Mouse (Mus musculus) inflammation-experienced regulatory T-cells (primary cell): ENCODE measurements around the gene Camsap3. TPM values are rescaled to one million over a fixed set of nuclear protein-coding genes. Genes with fewer than 3 reads are reported as not detected.

Source experiments
- polyA plus RNA-seq, 2 experiments: library from polyadenylated mRNA; unstranded; fragments of 100-300 nt; shearing (Covaris generic); gene quantifications; one replicate each; pipeline ENCODE4 v1.2.1; 2017

The Camsap3 gene
- 1 to 10 TPM in 1 of 2 experiments, under 1 TPM in 1; 0.98 to 5.4 TPM for polyA plus RNA-seq

DNA sequence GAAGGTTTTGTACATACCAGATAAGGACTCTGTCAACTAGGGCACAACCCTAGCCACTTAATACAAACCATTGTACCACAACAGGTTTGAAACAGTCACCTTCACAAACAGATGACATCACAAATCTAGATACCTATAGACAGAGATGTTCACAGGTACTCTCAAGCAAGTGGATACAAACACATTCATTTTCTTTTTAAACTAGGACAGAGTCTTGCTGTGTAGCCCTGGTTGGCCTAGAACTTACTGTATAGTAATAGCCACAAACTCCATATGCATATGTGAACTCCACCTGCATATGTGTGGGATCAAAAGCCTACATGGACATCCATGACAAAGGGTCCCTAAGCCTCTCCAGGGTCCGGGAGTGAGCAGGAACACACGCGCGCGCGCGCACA is at the start of gene Camsap3:
Gene Camsap3, plus strand, starts transcription at position 301 of the 398 bp plus-strand sequence.

DNA sequence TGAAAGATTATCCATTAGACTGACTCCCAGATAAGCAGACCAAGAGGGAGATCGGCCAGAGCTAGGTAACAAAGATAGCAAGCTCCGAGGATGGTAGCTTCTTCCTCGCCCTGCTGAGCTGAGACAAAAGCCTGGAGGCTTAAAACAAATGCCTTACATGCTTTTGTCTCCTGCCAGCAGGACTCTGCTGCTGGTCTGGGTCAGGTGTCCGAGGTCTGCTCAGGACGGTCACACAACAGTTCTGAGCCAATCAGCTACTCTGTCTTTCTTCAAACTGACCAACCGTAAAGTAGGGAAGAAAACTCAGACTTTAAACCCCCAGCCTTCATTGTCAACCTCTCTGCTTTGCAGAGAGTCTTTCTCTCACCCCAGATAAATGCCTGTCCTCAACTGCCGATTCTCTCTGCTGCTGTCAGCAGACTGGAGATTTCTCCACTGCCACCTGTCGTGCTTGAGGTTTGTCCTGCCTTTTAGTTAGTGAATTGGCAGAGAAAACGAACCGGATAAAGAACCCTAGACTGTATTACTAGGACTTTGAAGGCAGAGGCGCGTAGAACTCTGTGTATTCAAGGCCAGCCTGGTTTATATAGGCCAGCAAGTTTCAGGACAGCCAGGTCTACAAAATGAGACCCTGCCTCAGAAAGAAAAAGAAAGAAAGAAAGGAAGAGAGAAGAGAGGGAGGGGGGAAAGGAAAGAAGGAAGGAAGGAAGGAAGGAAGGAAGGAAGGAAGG is 19.3 kb upstream of the Camsap3 start, which contains the start of gene C330021F23Rik:
Gene C330021F23Rik, plus strand, starts transcription at position 350 of the 731 bp plus-strand sequence.

DNA sequence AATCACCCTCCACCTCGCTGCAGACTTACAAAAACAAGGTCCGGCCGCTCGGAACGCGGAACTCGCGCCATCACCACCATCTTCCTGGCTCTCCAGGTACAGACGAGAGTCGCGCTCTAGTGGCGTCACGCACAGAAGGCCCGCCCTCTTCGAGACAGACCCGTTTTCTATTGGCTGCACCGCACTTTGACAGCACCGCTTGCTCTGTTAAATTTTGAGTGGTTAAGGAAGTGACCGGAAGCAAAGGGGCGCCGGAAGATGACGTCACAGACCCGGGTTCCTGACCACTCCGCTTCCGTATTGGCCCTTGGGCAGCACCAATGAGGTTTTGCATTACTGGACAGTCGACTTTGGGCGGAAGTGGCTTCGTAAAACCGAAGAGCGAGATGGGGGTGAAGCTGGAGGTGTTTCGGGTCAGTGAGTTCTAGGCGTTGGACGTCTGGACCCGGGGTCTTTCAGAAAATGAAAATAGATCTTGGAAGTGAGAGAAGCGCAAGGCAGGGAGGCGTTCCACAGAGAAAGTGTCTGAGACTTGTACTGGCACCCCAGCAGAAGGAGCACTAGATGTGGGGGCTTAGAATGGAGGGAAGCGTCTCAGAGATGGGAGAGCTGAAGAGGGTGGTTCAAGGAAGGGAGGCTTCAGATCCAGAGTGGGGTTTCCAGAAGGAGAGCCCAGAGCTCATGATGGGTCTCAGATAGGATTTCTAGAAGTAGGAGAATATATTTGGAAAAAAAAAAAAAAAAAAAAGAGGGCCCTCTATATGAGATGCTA is 34.3 kb downstream of the Camsap3 start, which contains the start of the genes Xab2 and Pet100:
Gene Xab2, minus strand, starts transcription at position 118 of the 772 bp plus-strand sequence.
Gene Pet100, plus strand, starts transcription at position 350 of the 772 bp plus-strand sequence.

DNA sequence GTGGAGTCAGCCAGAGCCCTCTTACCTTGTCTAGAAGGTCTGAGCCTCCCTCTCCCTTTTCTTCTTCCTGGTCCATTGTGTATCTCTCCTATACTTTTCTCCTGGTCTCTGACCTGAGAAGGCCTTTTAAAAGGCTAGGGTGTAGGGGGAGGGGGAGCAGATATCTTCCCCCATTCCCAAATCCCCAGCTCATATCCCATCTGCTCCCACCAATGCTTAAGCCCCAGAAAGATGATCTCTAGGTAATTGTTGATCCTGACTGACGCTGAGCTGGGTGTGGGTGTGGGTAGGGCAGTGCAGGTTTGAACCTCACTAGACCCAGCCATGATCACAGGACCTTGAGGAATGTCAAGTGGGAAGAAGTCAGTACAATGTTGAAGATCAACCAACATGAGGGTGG is 38.4 kb downstream of the Camsap3 start, which contains the start of gene Pcp2:
Gene Pcp2, minus strand, starts transcription at position 101 of the 400 bp plus-strand sequence.

DNA sequence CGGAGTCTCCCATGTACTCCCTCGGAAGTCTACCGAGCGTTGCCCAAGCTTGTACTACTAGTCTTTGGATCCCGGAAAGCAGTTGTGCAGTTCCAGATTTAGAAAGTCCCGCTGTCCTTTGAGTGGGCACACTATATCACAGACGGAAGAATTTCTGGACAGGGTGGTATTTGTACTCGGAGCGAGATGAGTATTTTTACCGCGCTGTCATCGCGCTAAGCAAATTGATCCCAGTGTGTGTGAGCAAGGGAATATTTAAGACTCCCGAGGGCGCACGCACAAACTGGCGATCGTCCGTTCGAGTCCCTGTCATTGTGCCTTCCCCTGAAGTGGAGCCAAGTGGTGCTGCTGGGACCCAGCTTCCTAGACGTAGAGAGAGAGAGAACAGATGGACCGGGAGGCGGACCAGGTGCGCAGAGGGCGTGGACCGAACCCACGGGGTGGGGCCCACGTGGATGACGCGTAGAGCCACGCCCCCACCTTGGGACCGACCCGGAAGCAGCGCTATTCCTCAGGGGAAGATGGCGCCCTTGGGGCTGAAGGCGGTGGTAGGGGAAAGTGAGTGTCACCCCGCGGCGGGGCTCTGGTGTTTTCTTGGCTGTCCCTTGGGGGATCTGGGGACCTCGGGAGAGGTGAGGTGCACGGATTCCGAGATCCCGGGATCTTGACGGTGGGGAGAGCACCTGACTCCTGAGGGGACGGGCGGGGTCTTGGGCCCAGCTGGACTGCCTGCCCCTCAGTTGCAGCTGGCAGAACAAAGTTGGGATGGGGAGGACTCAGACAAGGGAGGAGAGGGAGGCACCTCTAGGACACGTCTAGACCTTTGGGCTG is 43.8 kb downstream of the Camsap3 start, which contains the start of gene Stxbp2:
Gene Stxbp2, plus strand, starts transcription at position 309 of the 831 bp plus-strand sequence.

DNA sequence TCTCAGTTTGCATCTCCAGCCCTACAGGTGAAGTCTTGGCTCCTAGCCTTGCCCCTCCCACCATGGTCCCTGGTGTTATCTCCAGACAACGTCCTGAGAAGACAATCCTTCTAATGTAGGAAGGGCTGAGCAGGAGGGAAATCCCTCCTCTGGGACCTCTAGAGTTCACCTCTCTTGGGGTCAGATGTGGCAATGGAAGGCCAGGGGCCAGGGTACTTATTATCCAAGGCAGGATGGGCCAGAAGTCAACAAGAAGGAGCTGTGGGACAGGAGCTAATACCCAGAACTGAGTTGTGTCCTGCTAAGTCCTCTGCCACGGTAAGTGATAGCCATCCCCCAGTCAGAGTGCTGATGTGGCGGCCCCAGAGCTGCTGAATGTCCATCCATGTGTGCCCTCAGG is 68.4 kb downstream of the Camsap3 start, which contains the start of gene Retn:
Gene Retn, plus strand, starts transcription at position 245 of the 400 bp plus-strand sequence.

Other genes with a start within 250 kb of the Camsap3 start
- 100 to 1,000 TPM in 1 of 2 experiments, 10 to 100 TPM in 1; 73.2 to 113 TPM for gene A430078G23Rik, start 233.9 kb upstream of the Camsap3 start, polyA plus RNA-seq
- gene Arhgef18, start 194.3 kb upstream of the Camsap3 start, polyA plus RNA-seq, result 100 to 1,000 TPM in 1 of 2 experiments, 10 to 100 TPM in 1; 74.0 to 116 TPM
- 1 to 10 TPM; 4.2 to 4.5 TPM for gene Pex11g, start 119.6 kb upstream of the Camsap3 start, polyA plus RNA-seq
- under 1 TPM in 1 of 2 experiments, not detected in 1; 0.17 TPM for gene Tex45, start 116.4 kb upstream of the Camsap3 start, polyA plus RNA-seq
- 1 to 10 TPM; 6.7 to 8.5 TPM for gene Zfp358, start 94.2 kb upstream of the Camsap3 start, polyA plus RNA-seq
- 100 to 1,000 TPM; 107 to 120 TPM for gene Mcoln1, start 86.8 kb upstream of the Camsap3 start, polyA plus RNA-seq
- 10 to 100 TPM; 39.8 to 41.4 TPM for gene Pnpla6, start 71.9 kb upstream of the Camsap3 start, polyA plus RNA-seq
- gene C330021F23Rik, start 19.3 kb upstream of the Camsap3 start, polyA plus RNA-seq, result 1 to 10 TPM in 1 of 2 experiments, not detected in 1; 2.2 TPM
- gene Xab2, start 34.0 kb downstream of the Camsap3 start, polyA plus RNA-seq, result 100 to 1,000 TPM; 100 to 114 TPM
- gene Pet100, start 34.3 kb downstream of the Camsap3 start, polyA plus RNA-seq, result 100 to 1,000 TPM in 1 of 2 experiments, 10 to 100 TPM in 1; 95.6 to 102 TPM
- not detected for gene Pcp2, start 38.3 kb downstream of the Camsap3 start, polyA plus RNA-seq
- 100 to 1,000 TPM; 203 to 221 TPM for gene Stxbp2, start 43.7 kb downstream of the Camsap3 start, polyA plus RNA-seq
- not detected for gene Retn, start 68.5 kb downstream of the Camsap3 start, polyA plus RNA-seq
- 1 to 10 TPM in 1 of 2 experiments, not detected in 1; 1.1 TPM for gene Mcemp1, start 78.5 kb downstream of the Camsap3 start, polyA plus RNA-seq
- gene Fcor, start 85.1 kb downstream of the Camsap3 start, polyA plus RNA-seq, result under 1 TPM in 1 of 2 experiments, not detected in 1; 0.78 TPM
- 10 to 100 TPM; 35.7 to 44.1 TPM for gene Trappc5, start 89.0 kb downstream of the Camsap3 start, polyA plus RNA-seq
- gene Fcer2a, start 106.9 kb downstream of the Camsap3 start, polyA plus RNA-seq, result 10 to 100 TPM in 1 of 2 experiments, 1 to 10 TPM in 1; 1.7 to 16.7 TPM
- under 1 TPM in 1 of 2 experiments, not detected in 1; 0.53 TPM for gene Clec4g, start 133.4 kb downstream of the Camsap3 start, polyA plus RNA-seq
- 1 to 10 TPM in 1 of 2 experiments, not detected in 1; 2.8 TPM for gene Cd209a, start 161.7 kb downstream of the Camsap3 start, polyA plus RNA-seq